Mouse (Mus musculus) kidney, postnatal 0 days (tissue): Measurements from ENCODE around the gene 4931428F04Rik. TPM values are rescaled to one million over a fixed set of nuclear protein-coding genes. Genes with fewer than 3 reads are reported as not detected.
A peak's percentile ranks its signal among the peaks of the same experiment; 100 is the strongest.

Experiments
- ATAC-seq: fragments of 200-750 bp; cut with Nextera tagmentation; replicated peaks from 2 replicates; pipeline ENCODE4 v1.8.0; 2017; ENCODE audit warnings: low read depth, moderate number of reproducible peaks, moderate TSS enrichment, moderate library complexity; ENCODE audit not compliant: low FRiP score
- DNase-seq: peaks from one replicate; pipeline ENCODE4 v3.0.0-alpha.2; 2016; ENCODE audit warnings: low spot score
- H3K27ac ChIP-seq: fragments of 300-500 bp; sonication (generic); 2 replicates; pipeline ENCODE4 v1.5.1; 2014; ENCODE audit warnings: mild to moderate bottlenecking
- H3K27me3 ChIP-seq: fragments of 300-500 bp; sonication (generic); 2 replicates; pipeline ENCODE4 v1.6.1; 2014; ENCODE audit warnings: low read length, mixed read lengths; ENCODE audit not compliant: insufficient read depth
- H3K36me3 ChIP-seq: fragments of 300-500 bp; sonication (generic); 2 replicates; pipeline ENCODE4 v1.6.1; 2014; ENCODE audit warnings: low read length, mixed read lengths; ENCODE audit not compliant: insufficient read depth
- H3K4me1 ChIP-seq: fragments of 300-500 bp; sonication (generic); replicated peaks from 2 replicates; pipeline ENCODE4 v1.6.1; 2014; ENCODE audit warnings: antibody characterized with exemption, low read length, mixed read lengths; ENCODE audit not compliant: insufficient read depth
- H3K4me2 ChIP-seq: fragments of 300-500 bp; sonication (generic); 2 replicates; pipeline ENCODE4 v1.6.1; 2014; ENCODE audit warnings: mild to moderate bottlenecking, low read length, moderate library complexity, mixed read lengths
- H3K4me3 ChIP-seq: fragments of 300-500 bp; sonication (generic); replicated peaks from 2 replicates; pipeline ENCODE4 v1.5.1; 2014; ENCODE audit warnings: low read depth, low read length
- H3K9ac ChIP-seq: fragments of 300-500 bp; sonication (generic); 2 replicates; pipeline ENCODE4 v1.6.1; 2014; ENCODE audit warnings: low read depth, low read length
- H3K9me3 ChIP-seq: fragments of 300-500 bp; sonication (generic); replicated peaks from 2 replicates; pipeline ENCODE4 v1.6.1; 2016; ENCODE audit warnings: low read length, inconsistent platforms, mixed read lengths
- CTCF ChIP-seq: IDR thresholded peaks from 2 replicates; pipeline ENCODE4 v1.5.1; 2016; ENCODE audit warnings: antibody characterized with exemption, low read depth, mild to moderate bottlenecking, moderate library complexity
- WGBS: fragments of 180-500 bp; shearing (Covaris S2); extraction: QIAGEN DNeasy Blood & Tissue Kit; methylation state at CpG from one replicate; pipeline ENCODE4 v1.1.7; 2014; 5-methylcytosine and 5-hydroxymethylcytosine counted together
- polyA plus RNA-seq: library from polyadenylated mRNA; unstranded; fragments of >200 nt; fragmentation: Nextera tagmentation; extraction: Ambion mirVana; gene quantifications from 2 replicates; pipeline ENCODE4 v1.2.1, GENCODE M21; 2015

The 4931428F04Rik gene
- polyA plus RNA-seq, 1 experiment from 2014 or later: 5.5 TPM

DNA sequence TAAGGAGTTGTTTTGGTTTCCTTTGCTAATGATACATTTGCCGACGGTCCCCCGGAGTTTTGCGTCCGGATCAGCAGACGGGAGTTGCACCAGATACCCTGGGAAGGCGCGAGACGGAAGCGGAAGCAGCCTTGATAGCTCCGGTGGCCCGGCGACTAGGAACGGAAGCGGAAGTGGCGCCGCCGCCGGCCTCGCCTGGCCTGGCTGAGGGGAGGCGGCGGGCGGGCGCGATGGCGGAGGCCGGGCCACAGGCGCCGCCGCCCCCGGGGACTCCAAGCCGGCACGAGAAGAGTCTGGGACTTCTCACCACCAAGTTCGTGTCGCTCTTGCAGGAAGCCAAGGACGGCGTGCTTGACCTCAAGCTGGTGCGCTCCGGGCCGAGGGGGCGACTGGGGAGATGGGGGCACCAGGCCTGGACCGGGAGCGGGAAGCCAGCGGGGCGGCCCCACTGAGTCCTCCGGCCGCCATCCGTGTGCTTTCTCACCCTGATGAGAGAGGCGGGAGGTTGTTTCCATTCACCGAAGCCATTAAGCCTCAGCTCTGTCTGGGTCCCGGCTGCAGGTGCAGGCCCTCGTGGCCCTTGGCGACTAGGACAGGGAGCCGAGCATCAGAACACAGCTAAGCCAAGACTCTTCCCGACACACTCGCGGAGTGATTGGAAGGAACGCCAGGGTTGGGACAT lies 8.0 kb upstream of the 4931428F04Rik start, which contains the start of gene E2f4:
Gene E2f4, plus strand, starts transcription at position 153 of the 682 bp plus-strand sequence.
- under 1% methylated on average over 58 of the region's 58 CpGs for WGBS

GRCm38 (mm10) chr8:105295895-105296573 lies 6.4 kb upstream of the 4931428F04Rik start, which contains the start of gene Exoc3l:
Exoc3l (minus strand) TSS chr8:105296101.
- H3K27ac ChIP-seq: peak within 1 kb of the TSS; percentile 76
- peaks cover 16% of the 10 kb centered on the region for H3K36me3 ChIP-seq
- peaks cover 11% of the 10 kb centered on the region for H3K4me1 ChIP-seq
- H3K4me2 ChIP-seq: peak within 1 kb of the TSS; percentile 88
- peak within 1 kb of the TSS; percentile 95 for H3K4me3 ChIP-seq
- no peaks in the 10 kb centered on the region for H3K27me3 ChIP-seq
- DNase-seq: peak; percentile 59
- no peak for TF ChIP-seq CTCF
- ATAC-seq: no peak
- no peaks in the 10 kb centered on the region for H3K9me3 ChIP-seq
- 53% methylated on average over 11 of the region's 11 CpGs for WGBS
- 0 out of 2 replicates have a peak within 1 kb of the TSS, but pooled peaks have one; percentile 13 for H3K9ac ChIP-seq

More for the DNA sequence above, 8.0 kb upstream of the 4931428F04Rik start, which contains the start of gene E2f4:
- Histone ChIP-seq H3K4me3 (peak within 1 kb of the TSS; percentile 95), H3K27me3 (no peaks in the 10 kb centered on the region), H3K36me3 (peaks cover 25% of the 10 kb centered on the region), H3K9me3 (no peaks in the 10 kb centered on the region), H3K27ac (peak within 1 kb of the TSS; percentile 79), H3K4me2 (peak within 1 kb of the TSS; percentile 88), H3K9ac (peak within 1 kb of the TSS; percentile 95), H3K4me1 (peaks cover 11% of the 10 kb centered on the region)
- DNase-seq (peak; percentile 97), ATAC-seq (peak; percentile 84)
- no peak for TF ChIP-seq CTCF

GRCm38 (mm10) chr8:105295256-105295655 lies 5.6 kb upstream of the 4931428F04Rik start:
- TF ChIP-seq CTCF: no peak
- Histone ChIP-seq H3K4me1 (peaks cover 14% of the 10 kb centered on the region), H3K4me2 (peak overlapping the region; percentile 23), H3K27ac (peak overlapping the region; percentile 76; the same call in 1 of the 2 replicates), H3K9ac (no peak overlapping the region), H3K4me3 (peak overlapping the region; percentile 18; the same call in 1 of the 2 replicates), H3K36me3 (peaks cover 8% of the 10 kb centered on the region), H3K9me3 (no peaks in the 10 kb centered on the region), H3K27me3 (peaks cover 3% of the 10 kb centered on the region; the same call in 1 of the 2 replicates)
- WGBS: 67% methylated on average over 11 of the region's 11 CpGs
- ATAC-seq (no peak), DNase-seq (no peak)

DNA sequence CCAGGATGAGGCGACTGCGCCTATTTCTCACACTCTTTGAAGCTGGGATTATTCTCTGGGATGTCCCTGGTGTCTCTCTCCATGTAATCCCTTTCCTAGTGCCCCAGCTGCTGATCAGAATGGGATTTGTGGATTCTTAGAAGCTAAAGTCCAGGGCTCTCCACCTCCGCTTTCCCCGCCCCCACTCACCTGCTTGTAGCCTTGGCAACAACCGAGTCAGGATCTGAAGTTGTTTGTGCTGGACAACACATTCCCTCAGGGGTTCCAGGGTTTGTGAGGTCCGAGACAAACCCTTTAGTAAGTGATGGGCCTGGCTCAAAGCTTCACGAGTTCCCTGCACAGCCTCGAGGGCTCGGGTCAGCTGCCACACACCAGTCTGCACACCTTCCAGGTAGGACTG lies 5.1 kb upstream of the 4931428F04Rik start:
- 68% methylated on average over 9 of the region's 9 CpGs for WGBS
- no peak for ATAC-seq
- no peak overlapping the region for H3K9ac ChIP-seq
- no peak overlapping the region for H3K27ac ChIP-seq
- DNase-seq: no peak
- peaks cover 19% of the 10 kb centered on the region for H3K4me1 ChIP-seq
- H3K36me3 ChIP-seq: 0 out of 2 replicates have a peak, but pooled peaks cover 4% of the 10 kb centered on the region
- H3K4me3 ChIP-seq: 0 out of 2 replicates have a peak overlapping the region, but pooled peaks have one; percentile 18
- peak overlapping the region; percentile 23 for H3K4me2 ChIP-seq
- H3K27me3 ChIP-seq: peaks cover 4% of the 10 kb centered on the region; the same call in 1 of the 2 replicates
- TF ChIP-seq CTCF: no peak
- no peaks in the 10 kb centered on the region for H3K9me3 ChIP-seq

DNA sequence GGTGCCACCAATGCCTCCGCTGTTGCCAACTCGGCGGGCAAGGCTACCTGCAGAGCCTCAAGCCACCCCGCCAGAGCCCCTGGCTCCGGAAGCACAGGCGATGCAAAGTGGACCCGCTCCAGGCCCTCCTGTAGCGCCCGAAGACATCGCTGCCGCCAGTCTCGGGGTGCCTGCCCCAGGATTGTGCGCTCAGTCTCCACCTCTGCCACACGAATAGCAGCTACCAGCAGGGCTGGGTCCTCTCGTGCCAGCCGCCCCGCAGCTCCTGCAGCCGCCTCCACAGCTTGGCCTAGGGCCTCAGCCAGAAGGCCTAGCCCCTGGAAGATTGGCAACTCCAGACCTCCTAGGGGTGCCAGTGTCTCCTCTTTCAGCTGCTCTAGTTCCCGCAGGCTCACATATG lies 3.7 kb upstream of the 4931428F04Rik start:
- no peak overlapping the region for H3K9ac ChIP-seq
- no peak for ATAC-seq
- 71% methylated on average over 19 of the region's 19 CpGs for WGBS

GRCm38 (mm10) chr8:105292471-105292870 lies 2.8 kb upstream of the 4931428F04Rik start:
- H3K4me1 ChIP-seq: peaks cover 18% of the 10 kb centered on the region
- no peak for TF ChIP-seq CTCF
- no peak overlapping the region for H3K4me2 ChIP-seq
- no peak overlapping the region for H3K4me3 ChIP-seq
- no peaks in the 10 kb centered on the region for H3K36me3 ChIP-seq
- H3K9ac ChIP-seq: no peak overlapping the region
- H3K27ac ChIP-seq: no peak overlapping the region
- 73% methylated on average over 7 of the region's 7 CpGs for WGBS
- DNase-seq (no peak), ATAC-seq (no peak)
- H3K9me3 ChIP-seq: no peaks in the 10 kb centered on the region
- peaks cover 4% of the 10 kb centered on the region; the same call in 1 of the 2 replicates for H3K27me3 ChIP-seq

More for the DNA sequence above, 3.7 kb upstream of the 4931428F04Rik start:
- Histone ChIP-seq H3K27ac (no peak overlapping the region), H3K4me1 (peaks cover 21% of the 10 kb centered on the region), H3K4me2 (no peak overlapping the region), H3K36me3 (no peaks in the 10 kb centered on the region), H3K9me3 (no peaks in the 10 kb centered on the region), H3K27me3 (peaks cover 4% of the 10 kb centered on the region; the same call in 1 of the 2 replicates), H3K4me3 (no peak overlapping the region)
- DNase-seq: no peak
- TF ChIP-seq CTCF: no peak
